8 mouse cellular contexts compared by ENCODE assay signal in the genomic region with DNA sequence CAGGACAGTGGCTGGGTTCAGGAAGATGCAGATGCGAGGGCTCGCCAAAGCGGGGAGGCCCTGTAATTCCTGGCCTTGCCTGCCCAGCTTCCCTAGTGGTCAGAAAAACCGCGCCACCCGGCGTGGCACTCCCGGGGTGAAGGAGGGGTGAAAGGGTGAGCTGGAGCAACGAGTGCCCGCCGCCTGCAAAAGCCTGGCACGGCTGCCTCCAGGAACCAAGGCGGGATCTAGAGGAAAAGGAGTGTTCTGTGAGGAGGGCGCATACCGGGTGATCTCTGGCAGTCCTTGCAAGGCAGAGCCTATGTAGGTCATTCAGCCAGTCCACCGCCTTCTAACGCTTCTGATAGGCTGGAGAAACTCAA. TPM values are rescaled to one million over a fixed set of nuclear protein-coding genes. Genes with fewer than 3 reads are reported as not detected.
DNase-seq lines count a peak whose midpoint lies in the region; ATAC-seq and TF ChIP-seq lines count a peak whose summit lies in the region.

No protein-coding gene starts in this region.

- under 1% methylated on average over 17 of the region's 17 CpGs for WGBS in heart, embryonic 10.5 days
- under 1% methylated on average over 17 of the region's 17 CpGs for WGBS in kidney, embryonic 15.5 days
- WGBS in limb, embryonic 15.5 days, result 3% methylated on average over 17 of the region's 17 CpGs
- WGBS in midbrain, embryonic 15.5 days, result 1% methylated on average over 17 of the region's 17 CpGs
- 0% methylated on average over 17 of the region's 17 CpGs for WGBS in stomach, postnatal 0 days

- peak overlapping the region; percentile 79 for H3K4me3 ChIP-seq in heart, embryonic 10.5 days
- peak overlapping the region; percentile 86 for H3K4me3 ChIP-seq in kidney, embryonic 15.5 days (replicated peaks)
- H3K4me3 ChIP-seq in limb, embryonic 15.5 days, result peak overlapping the region; percentile 76
- H3K4me3 ChIP-seq in midbrain, embryonic 15.5 days, result peak overlapping the region; percentile 88
- peak overlapping the region; percentile 99 for H3K4me3 ChIP-seq in stomach, postnatal 0 days (ENCODE audit: low read depth, low read length)

- no peak for TF ChIP-seq EP300 in stomach, postnatal 0 days (optimal IDR thresholded peaks at IDR 0.05)

- no peaks in the 10 kb centered on the region for H3K9me3 ChIP-seq in heart, embryonic 10.5 days
- H3K9me3 ChIP-seq in kidney, embryonic 15.5 days (replicated peaks), result no peaks in the 10 kb centered on the region
- H3K9me3 ChIP-seq in limb, embryonic 15.5 days, result no peaks in the 10 kb centered on the region
- no peaks in the 10 kb centered on the region for H3K9me3 ChIP-seq in midbrain, embryonic 15.5 days
- H3K9me3 ChIP-seq in stomach, postnatal 0 days (ENCODE audit: control insufficient read depth, low read length), result no peaks in the 10 kb centered on the region

- peaks cover 27% of the 10 kb centered on the region for H3K4me1 ChIP-seq in heart, embryonic 10.5 days
- peaks cover 34% of the 10 kb centered on the region for H3K4me1 ChIP-seq in kidney, embryonic 15.5 days
- H3K4me1 ChIP-seq in limb, embryonic 15.5 days, result peaks cover 25% of the 10 kb centered on the region
- peaks cover 35% of the 10 kb centered on the region for H3K4me1 ChIP-seq in midbrain, embryonic 15.5 days
- H3K4me1 ChIP-seq in stomach, postnatal 0 days (replicated peaks; ENCODE audit: control insufficient read depth, insufficient read depth), result peaks cover 8% of the 10 kb centered on the region; the same call in 1 of the 2 replicates

- H3K27me3 ChIP-seq in heart, embryonic 10.5 days (ENCODE audit: insufficient read depth, poor library complexity, severe bottlenecking), result no peaks in the 10 kb centered on the region
- H3K27me3 ChIP-seq in kidney, embryonic 15.5 days, result no peaks in the 10 kb centered on the region
- H3K27me3 ChIP-seq in limb, embryonic 15.5 days, result no peaks in the 10 kb centered on the region
- H3K27me3 ChIP-seq in midbrain, embryonic 15.5 days (replicated peaks), result no peaks in the 10 kb centered on the region
- H3K27me3 ChIP-seq in stomach, postnatal 0 days (ENCODE audit: control insufficient read depth, insufficient read depth, low read length), result no peaks in the 10 kb centered on the region

- peak; percentile 43 for ATAC-seq in erythroblast, adult 5-6 weeks (replicated peaks; ENCODE audit: low FRiP score, poor library complexity, severe bottlenecking)
- peak; percentile 47 for ATAC-seq in kidney, embryonic 15.5 days (replicated peaks; ENCODE audit: low FRiP score)
- ATAC-seq in limb, embryonic 15.5 days (ENCODE audit: insufficient number of reproducible peaks, low FRiP score, low TSS enrichment, low read depth), result no peak
- ATAC-seq in midbrain, embryonic 15.5 days (replicated peaks), result peak; percentile 37
- peak; percentile 82 for ATAC-seq in stomach, postnatal 0 days (ENCODE audit: low FRiP score, low TSS enrichment)

- TF ChIP-seq CTCF in stomach, postnatal 0 days (IDR thresholded peaks at IDR 0.05; ENCODE audit: low read depth), result peak; percentile 48

- H3K27ac ChIP-seq in heart, embryonic 10.5 days, result peak overlapping the region; percentile 94
- H3K27ac ChIP-seq in kidney, embryonic 15.5 days, result peak overlapping the region; percentile 98
- H3K27ac ChIP-seq in limb, embryonic 15.5 days, result peak overlapping the region; percentile 96
- H3K27ac ChIP-seq in midbrain, embryonic 15.5 days, result peak overlapping the region; percentile 97
- H3K27ac ChIP-seq in stomach, postnatal 0 days (replicated peaks), result peak overlapping the region; percentile 99

- peak overlapping the region; percentile 58 for H3K9ac ChIP-seq in kidney, embryonic 15.5 days
- peak overlapping the region; percentile 73 for H3K9ac ChIP-seq in limb, embryonic 15.5 days
- H3K9ac ChIP-seq in midbrain, embryonic 15.5 days, result peak overlapping the region; percentile 79
- H3K9ac ChIP-seq in stomach, postnatal 0 days (ENCODE audit: low read length), result peak overlapping the region; percentile 80

- DNase-seq in urinary bladder, adult 2 months (ENCODE audit: low spot score), result peak; percentile 75
- DNase-seq in urinary bladder, postnatal 10 days (ENCODE audit: low spot score), result no peak
- DNase-seq in heart, embryonic 10.5 days (ENCODE audit: low spot score), result no peak
- DNase-seq in stomach, postnatal 0 days (ENCODE audit: low spot score), result peak; percentile 92

- H3K4me2 ChIP-seq in kidney, embryonic 15.5 days, result peak overlapping the region; percentile 89
- H3K4me2 ChIP-seq in limb, embryonic 15.5 days, result peak overlapping the region; percentile 84
- peak overlapping the region; percentile 96 for H3K4me2 ChIP-seq in midbrain, embryonic 15.5 days
- peak overlapping the region; percentile 85 for H3K4me2 ChIP-seq in stomach, postnatal 0 days (replicated peaks; ENCODE audit: low read depth)

- no peaks in the 10 kb centered on the region for H3K36me3 ChIP-seq in heart, embryonic 10.5 days
- H3K36me3 ChIP-seq in kidney, embryonic 15.5 days, result 0 out of 2 replicates have a peak, but pooled peaks cover under 1% of the 10 kb centered on the region
- H3K36me3 ChIP-seq in limb, embryonic 15.5 days, result no peaks in the 10 kb centered on the region
- no peaks in the 10 kb centered on the region for H3K36me3 ChIP-seq in midbrain, embryonic 15.5 days (replicated peaks)
- 0 out of 2 replicates have a peak, but pooled peaks cover under 1% of the 10 kb centered on the region for H3K36me3 ChIP-seq in stomach, postnatal 0 days (ENCODE audit: control insufficient read depth, insufficient read depth, low read length)

RNA-seq across cellular contexts. Expression of gene Pik3r1, which starts 0.6 kb away (rescaled TPM):
- polyA plus RNA-seq in urinary bladder, adult 2 months (2012; rRNA removed), result 30.9 and 49.8 TPM in 2 replicates
- total RNA-seq in erythroblast, adult 5-6 weeks (2015; ENCODE audit: low replicate concordance), result 251 and 274 TPM in 2 replicates
- 546 and 697 TPM in 2 replicates for total RNA-seq in erythroblast, adult 5-6 weeks (2017; ENCODE audit: low replicate concordance)
- polyA plus RNA-seq in heart, embryonic 10.5 days (2016; fragmentation: Nextera tagmentation; extraction: Ambion mirVana), result 13.6 and 14.4 TPM in 2 replicates
- 40.3 and 40.9 TPM in 2 replicates for polyA plus RNA-seq in kidney, embryonic 15.5 days (2015; fragmentation: Nextera tagmentation; extraction: Ambion mirVana)
- polyA plus RNA-seq in limb, embryonic 15.5 days (2015; fragmentation: Nextera tagmentation; extraction: Ambion mirVana), result 46.2 and 48.9 TPM in 2 replicates
- 42.2 and 48.8 TPM in 2 replicates for polyA plus RNA-seq in midbrain, embryonic 15.5 days (2015; fragmentation: Nextera tagmentation; extraction: Ambion mirVana)
- 36.0 and 44.6 TPM in 2 replicates for polyA plus RNA-seq in stomach, postnatal 0 days (2015; fragmentation: Nextera tagmentation; extraction: Ambion mirVana)

Comparison
In these comparisons a context has a peak if more than half of its experiments do, and no peak if none do; other contexts are left out.
1. DNase-seq: peak in urinary bladder, adult 2 months (single experiment) and stomach, postnatal 0 days (single experiment); none in urinary bladder, postnatal 10 days (single experiment) and heart, embryonic 10.5 days (single experiment).
2. Peak in every context shown above with its lines, with median percentiles within 50 percentile points of each other: H3K27ac ChIP-seq, H3K4me3 ChIP-seq, H3K4me2 ChIP-seq and H3K9ac ChIP-seq.